Mouse (Mus musculus): Measurements from ENCODE around the gene Arid5b.

DNA sequence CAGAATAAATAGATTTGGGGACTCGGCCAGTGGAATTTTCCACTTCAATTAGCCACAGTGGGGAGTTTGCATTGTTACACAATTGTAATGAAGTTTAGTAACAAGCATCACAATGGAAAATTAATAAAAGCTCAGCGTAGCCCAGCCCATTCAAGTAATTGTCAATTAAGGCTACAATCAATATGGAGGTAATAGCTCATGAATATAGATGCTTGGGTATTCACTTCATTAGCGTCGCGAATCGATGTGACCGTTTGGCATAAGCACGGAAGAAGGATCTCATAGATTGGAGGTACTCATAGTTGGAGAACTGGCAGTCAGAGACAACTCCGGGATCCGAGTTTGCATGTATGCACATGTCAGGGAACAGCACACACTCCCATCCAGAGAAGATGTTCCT, 214.0 kb downstream of the Arid5b start:
- TF ChIP-seq CTCF (IDR thresholded peaks at IDR 0.05; ENCODE audit: borderline replicate concordance, control insufficient read depth, extremely low read depth, insufficient read depth, low read length, poor library complexity): no peak
- no peak for TF ChIP-seq POLR2A (IDR thresholded peaks at IDR 0.05; ENCODE audit: control insufficient read depth, extremely low read depth, insufficient read depth, low read length, poor library complexity)
